Mouse (Mus musculus) stomach, embryonic 14.5 days (tissue): ENCODE results near the gene Gstm7. TPM values are rescaled to one million over a fixed set of nuclear protein-coding genes. Genes with fewer than 3 reads are reported as not detected.

Source experiments
- ATAC-seq: fragments of 200-750 bp; cut with Nextera tagmentation; 2 replicates; pipeline ENCODE4 v1.8.0; 2017; ENCODE audit warnings: low read depth, moderate TSS enrichment; ENCODE audit not compliant: insufficient number of reproducible peaks, insufficient read depth, low FRiP score
- H3K27ac ChIP-seq: fragments of 300-500 bp; sonication (generic); 2 replicates; pipeline ENCODE4 v1.5.1; 2014; ENCODE audit warnings: mild to moderate bottlenecking, low read length, moderate library complexity, mixed read lengths
- H3K27me3 ChIP-seq: fragments of 300-500 bp; sonication (generic); 2 replicates; pipeline ENCODE4 v1.6.1; 2014; ENCODE audit warnings: low read length, control low read depth, mixed read lengths; ENCODE audit not compliant: control insufficient read depth, insufficient read depth
- H3K36me3 ChIP-seq: fragments of 300-500 bp; sonication (generic); 2 replicates; pipeline ENCODE4 v1.6.1; 2014; ENCODE audit warnings: mild to moderate bottlenecking, control low read depth, low read length, moderate library complexity, mixed read lengths; ENCODE audit not compliant: control insufficient read depth, insufficient read depth
- H3K4me1 ChIP-seq: fragments of 300-500 bp; sonication (generic); 2 replicates; pipeline ENCODE4 v1.6.1; 2014; ENCODE audit warnings: low read length, control low read depth, mixed read lengths; ENCODE audit not compliant: control insufficient read depth, insufficient read depth
- H3K4me2 ChIP-seq: fragments of 300-500 bp; sonication (generic); replicated peaks from 2 replicates; pipeline ENCODE4 v1.6.1; 2014; ENCODE audit warnings: low read depth, low read length, control low read depth
- H3K4me3 ChIP-seq: fragments of 300-500 bp; sonication (generic); 2 replicates; pipeline ENCODE4 v1.5.1; 2014; ENCODE audit warnings: low read depth, low read length, control low read depth
- H3K9ac ChIP-seq: fragments of 300-500 bp; sonication (generic); replicated peaks from 2 replicates; pipeline ENCODE4 v1.6.1; 2014; ENCODE audit warnings: low read depth, mild to moderate bottlenecking, control low read depth, low read length, moderate library complexity, mixed read lengths
- H3K9me3 ChIP-seq: fragments of 300-500 bp; sonication (generic); 2 replicates; pipeline ENCODE4 v1.6.1; 2016; ENCODE audit warnings: low read depth, low read length, control low read depth; ENCODE audit not compliant: control insufficient read depth
- WGBS: fragments of 180-500 bp; shearing (Covaris S2); extraction: QIAGEN DNeasy Blood & Tissue Kit; methylation state at CpG from one replicate; pipeline ENCODE4 v1.1.7; 2014; 5-methylcytosine and 5-hydroxymethylcytosine counted together
- polyA plus RNA-seq: library from polyadenylated mRNA; unstranded; fragments of >200 nt; fragmentation: Nextera tagmentation; extraction: Ambion mirVana; gene quantifications from 2 replicates; pipeline ENCODE4 v1.2.1, GENCODE M21; 2014

The Gstm7 gene
- polyA plus RNA-seq, 1 experiment from 2014 or later: 19.6 TPM

DNA sequence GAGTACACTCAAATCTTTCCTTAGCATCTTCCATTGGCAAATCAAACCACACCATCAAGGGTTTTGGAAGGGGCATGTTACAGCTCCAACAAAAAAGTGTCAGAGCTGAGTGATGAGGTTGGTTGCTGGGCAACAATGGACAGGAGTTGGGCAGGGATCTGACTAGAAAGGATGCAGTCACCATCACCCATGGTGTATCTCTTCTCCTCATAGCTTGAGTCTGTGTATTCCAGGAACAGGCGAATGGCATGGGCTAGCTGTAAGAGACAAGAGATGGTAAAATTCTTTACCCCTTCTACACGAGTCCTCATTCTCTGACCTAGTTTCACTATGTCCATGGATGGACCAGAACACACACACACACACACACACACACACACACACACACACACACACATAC is 483 bp downstream of the Gstm7 start:
- Histone ChIP-seq H3K4me2 (peak overlapping the region; percentile 36), H3K9ac (no peak overlapping the region), H3K36me3 (no peaks in the 10 kb centered on the region), H3K9me3 (no peaks in the 10 kb centered on the region), H3K27me3 (no peaks in the 10 kb centered on the region), H3K27ac (peak overlapping the region; percentile 66; the same call in 1 of the 2 replicates), H3K4me1 (no peaks in the 10 kb centered on the region), H3K4me3 (peak overlapping the region; percentile 17)
- no peak for ATAC-seq
- 71% methylated on average over 2 of the region's 2 CpGs for whole genome bisulfite sequencing

DNA sequence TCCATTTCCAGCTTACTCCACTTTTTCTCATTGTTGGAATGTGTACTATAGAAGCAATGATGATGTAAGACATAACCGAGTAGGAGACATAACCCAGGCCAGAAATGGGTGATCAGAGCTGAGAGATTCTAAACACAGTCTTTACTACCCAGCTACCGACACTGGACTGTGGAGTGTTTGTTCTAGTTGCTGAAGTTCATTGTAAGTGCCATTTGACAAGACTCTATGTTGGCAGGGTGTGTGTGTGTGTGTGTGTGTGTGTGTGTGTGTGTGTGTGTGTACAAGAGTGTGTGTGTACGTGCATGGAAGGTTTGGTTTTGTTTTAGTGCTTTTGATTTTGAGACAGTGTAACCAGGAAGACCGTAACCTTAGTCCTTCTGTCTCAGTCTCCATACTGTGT is 1.9 kb downstream of the Gstm7 start:
- WGBS: 83% methylated on average over 4 of the region's 4 CpGs
- Histone ChIP-seq H3K4me2 (no peak overlapping the region), H3K9me3 (no peaks in the 10 kb centered on the region)

DNA sequence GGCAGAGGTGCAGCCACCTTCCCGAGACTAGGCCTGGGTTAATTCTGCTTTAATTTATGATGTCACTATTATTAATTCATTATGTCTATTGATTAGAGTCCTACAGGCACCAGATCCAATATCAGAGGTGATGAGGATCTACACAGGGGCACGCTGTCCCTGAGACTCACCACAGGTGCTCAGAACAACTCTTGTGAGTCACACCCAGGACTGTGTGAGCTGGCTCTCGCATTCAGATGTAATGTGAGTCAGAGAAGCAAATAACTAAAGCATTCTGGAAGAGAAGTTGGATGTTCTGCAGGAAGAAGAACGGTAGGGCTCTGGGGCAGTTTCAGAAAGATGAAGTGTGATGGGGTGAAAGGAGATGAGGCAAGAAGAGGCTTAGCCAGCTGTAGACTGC is 2.4 kb downstream of the Gstm7 start:
- no peaks in the 10 kb centered on the region for H3K4me1 ChIP-seq
- WGBS: 76% methylated on average over 4 of the region's 4 CpGs
- no peaks in the 10 kb centered on the region for H3K36me3 ChIP-seq
- no peak overlapping the region for H3K4me3 ChIP-seq
- no peak for ATAC-seq
- no peak overlapping the region for H3K4me2 ChIP-seq
- no peaks in the 10 kb centered on the region for H3K9me3 ChIP-seq
- H3K27me3 ChIP-seq: no peaks in the 10 kb centered on the region
- no peak overlapping the region for H3K27ac ChIP-seq
- no peak overlapping the region for H3K9ac ChIP-seq

More for the DNA sequence above, 1.9 kb downstream of the Gstm7 start:
- Histone ChIP-seq H3K4me1 (no peaks in the 10 kb centered on the region), H3K4me3 (no peak overlapping the region), H3K36me3 (no peaks in the 10 kb centered on the region), H3K9ac (no peak overlapping the region), H3K27me3 (no peaks in the 10 kb centered on the region), H3K27ac (no peak overlapping the region)
- no peak for ATAC-seq

DNA sequence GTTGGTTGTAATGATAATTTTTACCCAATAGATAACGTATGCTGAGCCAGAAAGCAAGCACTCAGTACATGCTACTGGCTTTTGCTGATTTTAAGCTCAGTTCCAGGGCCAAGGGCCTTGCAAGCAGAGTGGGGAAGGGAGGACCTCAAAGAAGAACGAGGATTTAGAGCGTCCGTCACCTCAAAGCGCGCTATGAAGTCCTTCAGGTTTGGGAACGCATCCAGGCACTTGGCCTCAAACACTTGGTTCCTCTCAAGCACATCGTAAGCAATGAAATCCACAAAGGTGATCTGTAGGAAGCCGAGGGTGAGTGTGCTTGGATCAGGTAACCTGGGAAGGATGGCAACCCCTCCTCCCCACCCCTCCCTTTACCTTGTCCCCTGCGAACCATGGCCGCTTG is 2.9 kb downstream of the Gstm7 start:
- H3K27ac ChIP-seq: no peak overlapping the region
- H3K27me3 ChIP-seq: no peaks in the 10 kb centered on the region
- ATAC-seq: no peak
- H3K4me3 ChIP-seq: no peak overlapping the region
- no peaks in the 10 kb centered on the region for H3K36me3 ChIP-seq
- no peak overlapping the region for H3K9ac ChIP-seq
- no peak overlapping the region for H3K4me2 ChIP-seq
- H3K4me1 ChIP-seq: no peaks in the 10 kb centered on the region
- WGBS: 80% methylated on average over 11 of the region's 11 CpGs
- H3K9me3 ChIP-seq: no peaks in the 10 kb centered on the region

DNA sequence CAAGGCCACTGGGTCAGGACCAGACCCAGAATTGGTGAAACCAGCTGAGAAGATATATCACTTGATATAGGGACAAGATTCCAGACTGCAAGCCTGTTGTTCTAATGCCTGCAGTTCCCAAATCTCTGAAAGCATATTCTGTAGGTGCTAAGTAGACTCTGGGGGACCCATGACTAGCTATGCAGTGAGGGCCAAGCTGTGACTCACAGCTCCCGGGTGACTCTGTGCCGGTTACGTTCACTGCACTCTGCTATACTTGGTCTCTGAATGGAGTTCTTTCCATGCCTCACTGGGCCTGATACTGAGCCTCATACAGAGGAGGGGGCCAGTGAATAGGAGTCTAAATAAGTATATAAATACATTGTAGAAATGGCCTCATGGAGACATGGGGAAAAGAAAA is 3.8 kb downstream of the Gstm7 start:
- Histone ChIP-seq H3K27me3 (no peaks in the 10 kb centered on the region), H3K36me3 (no peaks in the 10 kb centered on the region), H3K4me3 (no peak overlapping the region), H3K9me3 (no peaks in the 10 kb centered on the region), H3K4me1 (no peaks in the 10 kb centered on the region), H3K9ac (no peak overlapping the region), H3K4me2 (no peak overlapping the region), H3K27ac (no peak overlapping the region)
- no peak for ATAC-seq
- 84% methylated on average over 3 of the region's 3 CpGs for WGBS

DNA sequence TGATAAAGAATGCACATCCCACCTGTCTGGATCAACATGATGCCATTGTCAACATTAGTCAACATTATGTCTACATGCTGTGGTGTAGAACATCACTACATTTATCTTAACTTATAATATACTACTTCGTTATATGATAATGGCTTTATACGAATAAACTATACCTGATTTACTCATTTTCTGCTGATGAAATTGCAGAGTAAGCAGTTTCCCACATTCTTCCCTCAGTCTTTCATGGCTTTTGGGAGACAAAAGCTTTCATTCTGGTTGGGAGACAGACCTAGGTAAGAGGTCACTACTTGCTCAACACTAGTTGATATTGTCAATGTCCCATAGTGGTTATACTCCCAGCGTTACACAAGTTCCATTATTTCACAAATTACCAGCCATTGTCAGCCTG is 6.3 kb downstream of the Gstm7 start:
- Histone ChIP-seq H3K9me3 (no peaks in the 10 kb centered on the region), H3K36me3 (no peaks in the 10 kb centered on the region), H3K27ac (no peak overlapping the region), H3K4me3 (no peak overlapping the region), H3K4me1 (no peaks in the 10 kb centered on the region), H3K27me3 (no peaks in the 10 kb centered on the region), H3K4me2 (no peak overlapping the region), H3K9ac (no peak overlapping the region)
- no peak for ATAC-seq
- WGBS: 93% methylated on average over 3 of the region's 3 CpGs

DNA sequence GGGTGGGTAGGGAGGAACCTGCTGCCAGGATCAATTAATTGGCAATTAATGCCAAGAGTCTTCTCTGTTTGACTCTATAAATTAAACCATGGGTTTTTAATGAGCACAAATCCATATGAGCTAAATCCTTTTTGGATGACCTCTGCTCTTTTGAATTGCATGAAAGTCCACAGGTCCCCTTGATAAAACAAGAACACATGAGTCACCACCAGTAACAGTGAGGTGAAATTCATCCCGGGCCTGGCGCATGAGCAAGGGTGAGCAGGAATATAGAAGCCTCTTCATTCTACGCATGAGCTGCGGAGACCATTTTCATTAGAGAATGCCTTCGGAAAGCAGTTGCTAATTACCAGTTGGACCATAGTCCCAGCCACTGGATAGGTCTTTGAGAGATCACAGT is 11.3 kb downstream of the Gstm7 start:
- no peak for ATAC-seq
- no peak overlapping the region for H3K4me3 ChIP-seq
- no peaks in the 10 kb centered on the region for H3K9me3 ChIP-seq
- H3K36me3 ChIP-seq: no peaks in the 10 kb centered on the region
- no peaks in the 10 kb centered on the region for H3K27me3 ChIP-seq
- WGBS: 90% methylated on average over 5 of the region's 5 CpGs
- no peak overlapping the region for H3K9ac ChIP-seq
- no peaks in the 10 kb centered on the region for H3K4me1 ChIP-seq
- H3K4me2 ChIP-seq: no peak overlapping the region
- no peak overlapping the region for H3K27ac ChIP-seq

DNA sequence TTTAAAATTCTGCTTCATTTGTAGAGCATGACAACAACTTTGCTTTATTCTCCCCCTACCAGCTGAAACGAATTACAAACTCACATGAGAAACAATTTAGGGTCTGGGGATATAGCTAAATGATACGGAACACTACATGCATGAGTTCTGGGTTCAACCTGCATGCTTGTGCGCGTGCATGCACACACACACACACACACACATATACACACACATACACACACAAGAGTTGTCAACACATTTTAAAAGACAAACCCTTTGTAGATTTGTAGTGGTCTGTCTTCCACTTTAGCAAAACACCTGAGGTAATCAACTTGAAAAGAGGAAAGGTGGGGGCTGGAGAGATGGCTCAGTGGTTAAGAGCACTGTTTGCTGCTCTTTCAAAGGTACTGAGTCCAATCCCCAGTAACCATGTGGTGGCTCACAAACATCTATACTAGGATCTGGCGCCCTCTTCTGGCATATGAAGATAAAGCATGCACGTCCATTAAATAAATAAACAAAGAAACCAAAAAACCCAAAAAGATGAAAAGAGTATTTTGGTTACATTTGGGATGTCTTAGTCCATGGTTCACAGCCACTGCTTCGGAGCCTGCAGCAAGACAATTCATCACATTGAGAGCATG is 13.7 kb downstream of the Gstm7 start:
- Histone ChIP-seq H3K4me1 (no peaks in the 10 kb centered on the region), H3K9ac (no peak overlapping the region), H3K4me3 (no peak overlapping the region), H3K27me3 (no peaks in the 10 kb centered on the region), H3K27ac (no peak overlapping the region), H3K36me3 (no peaks in the 10 kb centered on the region), H3K4me2 (no peak overlapping the region), H3K9me3 (no peaks in the 10 kb centered on the region)
- WGBS: 60% methylated on average over 7 of the region's 7 CpGs
- ATAC-seq: no peak

DNA sequence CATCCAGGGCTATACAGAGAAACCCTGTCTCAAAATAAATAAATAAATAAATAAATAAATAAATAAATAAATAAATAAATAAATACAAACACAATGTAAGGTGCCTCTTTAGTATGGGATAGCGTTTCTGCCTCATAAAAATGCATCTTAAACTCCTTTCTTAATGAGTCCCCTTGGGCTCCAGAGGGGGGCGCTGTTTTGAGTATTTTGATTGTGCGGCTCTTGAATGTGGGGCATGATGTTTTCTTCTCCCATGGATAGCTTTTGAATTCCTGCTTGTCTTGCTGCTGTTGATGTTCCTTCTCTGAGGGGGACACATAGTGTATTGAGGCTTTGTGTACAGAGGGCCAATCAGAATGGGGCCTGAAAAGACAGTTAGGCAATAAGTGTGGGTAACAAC is 14.5 kb downstream of the Gstm7 start:
- Histone ChIP-seq H3K36me3 (no peaks in the 10 kb centered on the region), H3K4me3 (no peak overlapping the region), H3K9me3 (no peaks in the 10 kb centered on the region), H3K4me2 (no peak overlapping the region), H3K27ac (no peak overlapping the region), H3K9ac (no peak overlapping the region), H3K4me1 (no peaks in the 10 kb centered on the region), H3K27me3 (no peaks in the 10 kb centered on the region)
- no peak for ATAC-seq
- WGBS: 78% methylated on average over 3 of the region's 3 CpGs
